Mouse (Mus musculus) myocyte (in vitro differentiated cells): ENCODE measurements around the gene Myo18a. TPM values are rescaled to one million over a fixed set of nuclear protein-coding genes. Genes with fewer than 3 reads are reported as not detected.

Source experiments
- H3K27me3 ChIP-seq: one replicate; pipeline ENCODE4 v1.6.1; 2011; ENCODE audit not compliant: control insufficient read depth, insufficient read depth, insufficient read length
- H3K36me3 ChIP-seq: one replicate; pipeline ENCODE4 v1.6.1; 2011; ENCODE audit not compliant: control insufficient read depth, insufficient read depth
- H3K4me2 ChIP-seq: one replicate; pipeline ENCODE4 v1.6.1; 2011; ENCODE audit warnings: low read depth, control low read depth
- H3K4me3 ChIP-seq: one replicate; pipeline ENCODE4 v1.5.1; 2011; ENCODE audit warnings: mild to moderate bottlenecking, control low read depth, moderate library complexity
- H3K79me2 ChIP-seq: one replicate; pipeline ENCODE4 v1.6.1; 2011; ENCODE audit not compliant: control insufficient read depth, insufficient read depth
- H3ac ChIP-seq: one replicate; pipeline ENCODE4 v1.6.1; 2011; ENCODE audit not compliant: control insufficient read depth, insufficient read length
- CEBPB ChIP-seq: IDR thresholded peaks from 2 replicates; pipeline ENCODE4 v1.6.1; 2011; ENCODE audit warnings: mild to moderate bottlenecking, moderate library complexity; ENCODE audit not compliant: poor library complexity, insufficient read depth, severe bottlenecking
- E2F4 ChIP-seq: IDR thresholded peaks from one replicate; pipeline ENCODE4 v1.6.1; 2011; ENCODE audit warnings: mild to moderate bottlenecking, control low read depth, moderate library complexity; ENCODE audit not compliant: insufficient read depth
- MAX ChIP-seq: IDR thresholded peaks from one replicate; pipeline ENCODE4 v1.6.1; 2011; ENCODE audit warnings: low read depth, mild to moderate bottlenecking, control low read depth
- MYOD1 ChIP-seq, 3 experiments: IDR thresholded peaks; one replicate each; pipeline ENCODE4 v1.6.1; 2011; ENCODE audit warnings: control low read depth in 2 of 3, low read depth in 2 of 3, mild to moderate bottlenecking in 2 of 3, moderate library complexity in 1 of 3; ENCODE audit not compliant: insufficient read length in 2 of 3, control insufficient read depth in 1 of 3
- MYOG ChIP-seq, 3 experiments: IDR thresholded peaks; one replicate each; pipeline ENCODE4 v1.6.1; 2011; ENCODE audit warnings: control low read depth in 2 of 3, low read depth in 2 of 3, mild to moderate bottlenecking in 2 of 3; ENCODE audit not compliant: insufficient read length in 2 of 3, control insufficient read depth in 1 of 3, insufficient read depth in 1 of 3
- POLR2A ChIP-seq: IDR thresholded peaks from one replicate; pipeline ENCODE4 v1.6.1; 2011; ENCODE audit warnings: low read depth, mild to moderate bottlenecking, control low read depth, moderate library complexity; ENCODE audit not compliant: insufficient read length
- POLR2AphosphoS2 ChIP-seq: IDR thresholded peaks from one replicate; pipeline ENCODE4 v1.6.1; 2011; ENCODE audit warnings: low read depth, control low read depth; ENCODE audit not compliant: insufficient read length
- REST ChIP-seq: IDR thresholded peaks from one replicate; pipeline ENCODE4 v1.6.1; 2011; ENCODE audit warnings: mild to moderate bottlenecking, control low read depth, moderate library complexity; ENCODE audit not compliant: insufficient read depth, insufficient read length
- SRF ChIP-seq: IDR thresholded peaks from one replicate; pipeline ENCODE4 v1.6.1; 2011; ENCODE audit warnings: low read depth; ENCODE audit not compliant: control insufficient read depth, insufficient read length
- TCF12 ChIP-seq: IDR thresholded peaks from one replicate; pipeline ENCODE4 v1.6.1; 2011; ENCODE audit warnings: mild to moderate bottlenecking, control low read depth; ENCODE audit not compliant: poor library complexity, insufficient read depth, severe bottlenecking
- TCF3 ChIP-seq: IDR thresholded peaks from one replicate; pipeline ENCODE4 v1.6.1; 2011; ENCODE audit warnings: low read depth, control low read depth; ENCODE audit not compliant: insufficient read length
- USF1 ChIP-seq: IDR thresholded peaks from one replicate; pipeline ENCODE4 v1.6.1; 2011; ENCODE audit warnings: low read depth, mild to moderate bottlenecking, control low read depth, moderate library complexity
- polyA plus RNA-seq: library from polyadenylated mRNA; unstranded; fragments of >200 nt; fragmentation: generic; extraction: Trizol; gene quantifications from one replicate; pipeline ENCODE4 v1.2.1, GENCODE M21; 2012; ENCODE audit warnings: missing spikeins

Gene Myo18a
- polyA plus RNA-seq, 1 experiment: 169 TPM

- no peak overlapping the region for H3K4me2 ChIP-seq
- H3ac ChIP-seq: no peak overlapping the region
- peaks cover 76% of the 10 kb centered on the region for H3K27me3 ChIP-seq
- no peak for TF ChIP-seq USF1
- no peak for TF ChIP-seq MYOD1 (IDR thresholded peaks at IDR 0.05; ENCODE audit: control insufficient read depth in 1 of 3, insufficient read length in 2 of 3, low read depth in 2 of 3)
- no peak for TF ChIP-seq POLR2AphosphoS2
- TF ChIP-seq SRF: no peak
- H3K4me3 ChIP-seq: no peak overlapping the region
- H3K79me2 ChIP-seq: no peaks in the 10 kb centered on the region
- H3K36me3 ChIP-seq: no peaks in the 10 kb centered on the region
Measured at GRCm38 (mm10) chr11:77906747-77907174, 143.7 kb downstream of the Myo18a start.

- H3K79me2 ChIP-seq: no peaks in the 10 kb centered on the region
- H3K36me3 ChIP-seq: no peaks in the 10 kb centered on the region
- no peak overlapping the region for H3K4me3 ChIP-seq
- no peak overlapping the region for H3K4me2 ChIP-seq
- TF ChIP-seq E2F4 (no peak), POLR2AphosphoS2 (no peak), POLR2A (no peak), CEBPB (no peak), MYOD1 (IDR thresholded peaks at IDR 0.05; ENCODE audit: control insufficient read depth in 1 of 3, insufficient read length in 2 of 3, low read depth in 2 of 3) (no peak), MYOG (IDR thresholded peaks at IDR 0.05; ENCODE audit: control insufficient read depth in 1 of 3, insufficient read depth in 1 of 3, insufficient read length in 2 of 3, low read depth in 2 of 3) (no peak), USF1 (no peak), TCF12 (no peak), TCF3 (no peak), REST (no peak), MAX (no peak), SRF (no peak)
- peaks cover 76% of the 10 kb centered on the region for H3K27me3 ChIP-seq
- no peak overlapping the region for H3ac ChIP-seq
Measured at GRCm38 (mm10) chr11:77908468-77908867, 145.4 kb downstream of the Myo18a start.

- Histone ChIP-seq H3K79me2 (no peaks in the 10 kb centered on the region), H3ac (no peak overlapping the region), H3K4me2 (no peak overlapping the region), H3K4me3 (no peak overlapping the region), H3K27me3 (peaks cover 76% of the 10 kb centered on the region), H3K36me3 (no peaks in the 10 kb centered on the region)
- TF ChIP-seq MYOD1 (IDR thresholded peaks at IDR 0.05; ENCODE audit: control insufficient read depth in 1 of 3, insufficient read length in 2 of 3, low read depth in 2 of 3) (no peak), E2F4 (no peak), MYOG (IDR thresholded peaks at IDR 0.05; ENCODE audit: control insufficient read depth in 1 of 3, insufficient read depth in 1 of 3, insufficient read length in 2 of 3, low read depth in 2 of 3) (no peak), REST (no peak), POLR2A (no peak), TCF3 (no peak), SRF (no peak), POLR2AphosphoS2 (no peak), TCF12 (no peak), USF1 (no peak), MAX (no peak)
Measured at GRCm38 (mm10) chr11:77909376-77909775, 146.3 kb downstream of the Myo18a start.

GRCm38 (mm10) chr11:77909776-77910175 lies 146.7 kb downstream of the Myo18a start:
- H3K36me3 ChIP-seq: no peaks in the 10 kb centered on the region
- no peaks in the 10 kb centered on the region for H3K79me2 ChIP-seq
- no peak overlapping the region for H3K4me3 ChIP-seq
- TF ChIP-seq TCF3 (no peak), E2F4 (no peak), REST (peak; percentile 34), USF1 (no peak), MAX (no peak)
- peaks cover 77% of the 10 kb centered on the region for H3K27me3 ChIP-seq
- H3K4me2 ChIP-seq: no peak overlapping the region
- no peak overlapping the region for H3ac ChIP-seq

- Histone ChIP-seq H3ac (no peak overlapping the region), H3K27me3 (peaks cover 78% of the 10 kb centered on the region), H3K79me2 (no peaks in the 10 kb centered on the region), H3K4me3 (no peak overlapping the region), H3K36me3 (no peaks in the 10 kb centered on the region), H3K4me2 (no peak overlapping the region)
- TF ChIP-seq MYOG (IDR thresholded peaks at IDR 0.05; ENCODE audit: control insufficient read depth in 1 of 3, insufficient read depth in 1 of 3, insufficient read length in 2 of 3, low read depth in 2 of 3) (no peak), SRF (no peak), TCF12 (no peak), TCF3 (no peak), CEBPB (no peak), REST (no peak), MAX (no peak), E2F4 (no peak), POLR2AphosphoS2 (no peak), POLR2A (no peak), USF1 (no peak)
Measured at GRCm38 (mm10) chr11:77913505-77913904, 150.5 kb downstream of the Myo18a start.
